Mouse (Mus musculus) forebrain, embryonic 11.5 days (tissue): ENCODE results near the gene Map2k1. TPM values are rescaled to one million over a fixed set of nuclear protein-coding genes. Genes with fewer than 3 reads are reported as not detected.
A peak's percentile ranks its signal among the peaks of the same experiment; 100 is the strongest.

ENCODE experiments used
- ATAC-seq: fragments of 200-750 bp; cut with Nextera tagmentation; replicated peaks from 2 replicates; pipeline ENCODE4 v1.8.0; 2017; ENCODE audit warnings: moderate TSS enrichment; ENCODE audit not compliant: low FRiP score
- DNase-seq: peaks from one replicate; pipeline ENCODE4 v3.0.0-alpha.2; 2017; ENCODE audit warnings: low spot score
- H3K27ac ChIP-seq: fragments of 300-500 bp; sonication (generic); 2 replicates; pipeline ENCODE4 v1.5.1; 2014; ENCODE audit warnings: low read depth, low read length
- H3K27me3 ChIP-seq: fragments of 300-500 bp; sonication (generic); 2 replicates; pipeline ENCODE4 v1.6.1; 2014; ENCODE audit warnings: mild to moderate bottlenecking, low read length, mixed read lengths; ENCODE audit not compliant: control insufficient read depth, insufficient read depth
- H3K36me3 ChIP-seq: fragments of 300-500 bp; sonication (generic); 2 replicates; pipeline ENCODE4 v1.6.1; 2014; ENCODE audit warnings: mild to moderate bottlenecking, low read length, moderate library complexity, mixed read lengths; ENCODE audit not compliant: control insufficient read depth, insufficient read depth
- H3K4me1 ChIP-seq: fragments of 300-500 bp; sonication (generic); replicated peaks from 2 replicates; pipeline ENCODE4 v1.6.1; 2014; ENCODE audit warnings: low read length, mixed read lengths; ENCODE audit not compliant: control insufficient read depth, insufficient read depth
- H3K4me2 ChIP-seq: fragments of 300-500 bp; sonication (generic); 2 replicates; pipeline ENCODE4 v1.6.1; 2014; ENCODE audit warnings: low read depth, mild to moderate bottlenecking, low read length, moderate library complexity, mixed read lengths; ENCODE audit not compliant: severe bottlenecking
- H3K4me3 ChIP-seq: fragments of 300-500 bp; sonication (generic); 2 replicates; pipeline ENCODE4 v1.5.1; 2014; ENCODE audit warnings: low read depth, low read length
- H3K9ac ChIP-seq: fragments of 300-500 bp; sonication (generic); 2 replicates; pipeline ENCODE4 v1.6.1; 2014; ENCODE audit warnings: low read length
- H3K9me3 ChIP-seq: fragments of 300-500 bp; sonication (generic); 2 replicates; pipeline ENCODE4 v1.6.1; 2016; ENCODE audit warnings: low read length, mixed read lengths; ENCODE audit not compliant: control insufficient read depth
- WGBS: fragments of 180-500 bp; shearing (Covaris S2); extraction: QIAGEN DNeasy Blood & Tissue Kit; methylation state at CpG from one replicate; pipeline ENCODE4 v1.1.7; 2014; 5-methylcytosine and 5-hydroxymethylcytosine counted together
- polyA plus RNA-seq: library from polyadenylated mRNA; unstranded; fragments of >200 nt; fragmentation: Nextera tagmentation; extraction: Ambion mirVana; gene quantifications from 2 replicates; pipeline ENCODE4 v1.2.1, GENCODE M21; 2014

Gene Map2k1
- polyA plus RNA-seq, 1 experiment from 2014 or later, result 67.7 TPM

- DNase-seq, result no peak
- H3K4me2 ChIP-seq, result no peak overlapping the region
- no peak for ATAC-seq
- WGBS, result 88% methylated on average over 5 of the region's 5 CpGs
- no peak overlapping the region for H3K4me3 ChIP-seq
- H3K36me3 ChIP-seq, result no peaks in the 10 kb centered on the region
- H3K27ac ChIP-seq, result no peak overlapping the region
- no peak overlapping the region for H3K9ac ChIP-seq
- H3K27me3 ChIP-seq, result no peaks in the 10 kb centered on the region
- no peaks in the 10 kb centered on the region for H3K4me1 ChIP-seq
- H3K9me3 ChIP-seq, result no peaks in the 10 kb centered on the region
Measured at GRCm38 (mm10) chr9:64259906-64260305, 6.5 kb upstream of the Map2k1 start.

- no peak for DNase-seq
- Histone ChIP-seq H3K9ac (no peak overlapping the region), H3K4me2 (no peak overlapping the region), H3K36me3 (no peaks in the 10 kb centered on the region), H3K27ac (no peak overlapping the region), H3K27me3 (no peaks in the 10 kb centered on the region), H3K4me3 (no peak overlapping the region), H3K4me1 (peaks cover 8% of the 10 kb centered on the region; the same call in 1 of the 2 replicates), H3K9me3 (no peaks in the 10 kb centered on the region)
- no peak for ATAC-seq
- 88% methylated on average over 3 of the region's 3 CpGs for WGBS
Measured at GRCm38 (mm10) chr9:64256204-64256603, 2.8 kb upstream of the Map2k1 start.

GRCm38 (mm10) chr9:64255422-64255821 is 2.0 kb upstream of the Map2k1 start:
- H3K36me3 ChIP-seq, result no peaks in the 10 kb centered on the region
- no peaks in the 10 kb centered on the region for H3K9me3 ChIP-seq
- no peaks in the 10 kb centered on the region for H3K27me3 ChIP-seq
- DNase-seq, result no peak
- no peak overlapping the region for H3K4me2 ChIP-seq
- ATAC-seq, result no peak
- no peak overlapping the region for H3K27ac ChIP-seq
- H3K9ac ChIP-seq, result no peak overlapping the region
- no peak overlapping the region for H3K4me3 ChIP-seq
- 84% methylated on average over 3 of the region's 3 CpGs for WGBS
- H3K4me1 ChIP-seq, result peaks cover 8% of the 10 kb centered on the region; the same call in 1 of the 2 replicates

GRCm38 (mm10) chr9:64252591-64253020 is 825 bp downstream of the Map2k1 start:
- Histone ChIP-seq H3K27me3 (no peaks in the 10 kb centered on the region), H3K4me2 (peak overlapping the region; percentile 88), H3K27ac (no peak overlapping the region), H3K4me1 (peaks cover 8% of the 10 kb centered on the region; the same call in 1 of the 2 replicates), H3K9me3 (no peaks in the 10 kb centered on the region), H3K9ac (peak overlapping the region; percentile 92), H3K36me3 (no peaks in the 10 kb centered on the region), H3K4me3 (peak overlapping the region; percentile 75)
- WGBS, result under 1% methylated on average over 16 of the region's 16 CpGs
- ATAC-seq, result peak; percentile 6; the same call in 1 of the 2 replicates
- DNase-seq, result peak; percentile 66

GRCm38 (mm10) chr9:64250111-64250730 is 3.2 kb downstream of the Map2k1 start:
- Histone ChIP-seq H3K4me1 (peaks cover 8% of the 10 kb centered on the region; the same call in 1 of the 2 replicates), H3K4me2 (no peak overlapping the region), H3K36me3 (no peaks in the 10 kb centered on the region), H3K9me3 (no peaks in the 10 kb centered on the region), H3K27me3 (no peaks in the 10 kb centered on the region), H3K4me3 (no peak overlapping the region), H3K27ac (no peak overlapping the region), H3K9ac (no peak overlapping the region)
- DNase-seq, result no peak
- ATAC-seq, result no peak

- H3K4me1 ChIP-seq, result peaks cover 8% of the 10 kb centered on the region; the same call in 1 of the 2 replicates
- no peaks in the 10 kb centered on the region for H3K27me3 ChIP-seq
- ATAC-seq (no peak), DNase-seq (no peak)
- 94% methylated on average over 1 of the region's 1 CpGs for WGBS
- no peaks in the 10 kb centered on the region for H3K36me3 ChIP-seq
- no peak overlapping the region for H3K27ac ChIP-seq
- H3K9ac ChIP-seq, result no peak overlapping the region
- no peaks in the 10 kb centered on the region for H3K9me3 ChIP-seq
- H3K4me3 ChIP-seq, result no peak overlapping the region
- H3K4me2 ChIP-seq, result no peak overlapping the region
Measured at GRCm38 (mm10) chr9:64249371-64249770, 4.1 kb downstream of the Map2k1 start.

- Histone ChIP-seq H3K27me3 (no peaks in the 10 kb centered on the region), H3K4me1 (no peaks in the 10 kb centered on the region), H3K4me2 (no peak overlapping the region), H3K36me3 (no peaks in the 10 kb centered on the region), H3K9me3 (no peaks in the 10 kb centered on the region), H3K27ac (no peak overlapping the region), H3K4me3 (no peak overlapping the region), H3K9ac (no peak overlapping the region)
- no peak for DNase-seq
- 83% methylated on average over 6 of the region's 6 CpGs for WGBS
- ATAC-seq, result no peak
Measured at GRCm38 (mm10) chr9:64242381-64242831, 11.0 kb downstream of the Map2k1 start.

- 70% methylated on average over 8 of the region's 8 CpGs for WGBS
- DNase-seq, result peak; percentile 49
- Histone ChIP-seq H3K4me2 (no peak overlapping the region), H3K4me1 (no peaks in the 10 kb centered on the region), H3K27ac (no peak overlapping the region), H3K27me3 (no peaks in the 10 kb centered on the region), H3K36me3 (no peaks in the 10 kb centered on the region), H3K9ac (no peak overlapping the region), H3K9me3 (no peaks in the 10 kb centered on the region), H3K4me3 (no peak overlapping the region)
- no peak for ATAC-seq
Measured at GRCm38 (mm10) chr9:64240681-64241080, 12.8 kb downstream of the Map2k1 start.

- no peak overlapping the region for H3K4me2 ChIP-seq
Measured at GRCm38 (mm10) chr9:64240116-64240515, 13.3 kb downstream of the Map2k1 start.

More at GRCm38 (mm10) chr9:64240116-64240515, 13.3 kb downstream of the Map2k1 start:
- WGBS, result 56% methylated on average over 2 of the region's 2 CpGs
- no peaks in the 10 kb centered on the region for H3K4me1 ChIP-seq
- no peak overlapping the region for H3K4me3 ChIP-seq
- no peaks in the 10 kb centered on the region for H3K27me3 ChIP-seq
- no peak overlapping the region for H3K27ac ChIP-seq
- H3K36me3 ChIP-seq, result no peaks in the 10 kb centered on the region
- DNase-seq, result no peak
- no peaks in the 10 kb centered on the region for H3K9me3 ChIP-seq
- no peak for ATAC-seq
- H3K9ac ChIP-seq, result no peak overlapping the region
